Mouse (Mus musculus): ENCODE measurements around the gene Brd3os. TPM values are rescaled to one million over a fixed set of nuclear protein-coding genes. Genes with fewer than 3 reads are reported as not detected.

Gene Brd3os
- polyA plus RNA-seq, 1 experiment, result 10.6 TPM

GRCm38 (mm10) chr2:27432599-27432998 lies 9.5 kb upstream of the Brd3os start:
- no peak for DNase-seq
- WGBS, result 39% methylated on average over 2 of the region's 2 CpGs
- Histone ChIP-seq H3K4me1 (ENCODE audit: control insufficient read depth, insufficient read depth, low read length) (no peaks in the 10 kb centered on the region), H3K4me3 (replicated peaks; ENCODE audit: extremely low read depth, low read depth, low read length) (no peak overlapping the region)
- TF ChIP-seq POLR2A (IDR thresholded peaks at IDR 0.05; ENCODE audit: borderline replicate concordance, extremely low read depth, low read depth, low read length) (no peak), CTCF (IDR thresholded peaks at IDR 0.05; ENCODE audit: insufficient read depth, low read length) (no peak)

- Histone ChIP-seq H3K4me1 (ENCODE audit: control insufficient read depth, insufficient read depth, low read length) (0 out of 2 replicates have a peak, but pooled peaks cover 4% of the 10 kb centered on the region), H3K4me3 (replicated peaks; ENCODE audit: extremely low read depth, low read depth, low read length) (no peak overlapping the region)
- DNase-seq, result no peak
- WGBS, result 56% methylated on average over 1 of the region's 1 CpGs
- TF ChIP-seq POLR2A (IDR thresholded peaks at IDR 0.05; ENCODE audit: borderline replicate concordance, extremely low read depth, low read depth, low read length) (no peak), CTCF (IDR thresholded peaks at IDR 0.05; ENCODE audit: insufficient read depth, low read length) (no peak)
Observed at GRCm38 (mm10) chr2:27437876-27438275, 4.2 kb upstream of the Brd3os start.

- no peak overlapping the region for H3K4me3 ChIP-seq (replicated peaks; ENCODE audit: extremely low read depth, low read depth, low read length)
- H3K4me1 ChIP-seq (ENCODE audit: control insufficient read depth, insufficient read depth, low read length), result 0 out of 2 replicates have a peak, but pooled peaks cover 4% of the 10 kb centered on the region
- WGBS, result 17% methylated on average over 11 of the region's 11 CpGs
- DNase-seq, result no peak
- TF ChIP-seq POLR2A (IDR thresholded peaks at IDR 0.05; ENCODE audit: borderline replicate concordance, extremely low read depth, low read depth, low read length), result no peak
- no peak for TF ChIP-seq CTCF (IDR thresholded peaks at IDR 0.05; ENCODE audit: insufficient read depth, low read length)
Observed at GRCm38 (mm10) chr2:27438281-27438680, 3.8 kb upstream of the Brd3os start.

GRCm38 (mm10) chr2:27442708-27443449 lies 755 bp downstream of the Brd3os start:
- Histone ChIP-seq H3K4me1 (ENCODE audit: control insufficient read depth, insufficient read depth, low read length) (0 out of 2 replicates have a peak, but pooled peaks cover 4% of the 10 kb centered on the region), H3K4me3 (replicated peaks; ENCODE audit: extremely low read depth, low read depth, low read length) (peak overlapping the region; percentile 59)
- no peak for TF ChIP-seq POLR2A (IDR thresholded peaks at IDR 0.05; ENCODE audit: borderline replicate concordance, extremely low read depth, low read depth, low read length)
- TF ChIP-seq CTCF (IDR thresholded peaks at IDR 0.05; ENCODE audit: insufficient read depth, low read length), result no peak
- no peak for DNase-seq
- 34% methylated on average over 20 of the region's 20 CpGs for WGBS

- H3K4me3 ChIP-seq (replicated peaks; ENCODE audit: extremely low read depth, low read depth, low read length), result no peak overlapping the region
- 0 out of 2 replicates have a peak, but pooled peaks cover 4% of the 10 kb centered on the region for H3K4me1 ChIP-seq (ENCODE audit: control insufficient read depth, insufficient read depth, low read length)
- TF ChIP-seq POLR2A (IDR thresholded peaks at IDR 0.05; ENCODE audit: borderline replicate concordance, extremely low read depth, low read depth, low read length) (no peak), CTCF (IDR thresholded peaks at IDR 0.05; ENCODE audit: insufficient read depth, low read length) (no peak)
- no peak for DNase-seq
- 83% methylated on average over 5 of the region's 5 CpGs for WGBS
Observed at GRCm38 (mm10) chr2:27443450-27443708, 1.3 kb downstream of the Brd3os start.

GRCm38 (mm10) chr2:27445910-27446309 lies 3.8 kb downstream of the Brd3os start:
- H3K4me3 ChIP-seq (replicated peaks; ENCODE audit: extremely low read depth, low read depth, low read length), result no peak overlapping the region
- DNase-seq, result no peak
- TF ChIP-seq CTCF (IDR thresholded peaks at IDR 0.05; ENCODE audit: insufficient read depth, low read length) (no peak), POLR2A (IDR thresholded peaks at IDR 0.05; ENCODE audit: borderline replicate concordance, extremely low read depth, low read depth, low read length) (no peak)
- WGBS, result 93% methylated on average over 3 of the region's 3 CpGs
- 0 out of 2 replicates have a peak, but pooled peaks cover 4% of the 10 kb centered on the region for H3K4me1 ChIP-seq (ENCODE audit: control insufficient read depth, insufficient read depth, low read length)

GRCm38 (mm10) chr2:27446812-27447211 lies 4.7 kb downstream of the Brd3os start:
- Histone ChIP-seq H3K4me3 (replicated peaks; ENCODE audit: extremely low read depth, low read depth, low read length) (no peak overlapping the region), H3K4me1 (ENCODE audit: control insufficient read depth, insufficient read depth, low read length) (0 out of 2 replicates have a peak, but pooled peaks cover 4% of the 10 kb centered on the region)
- WGBS, result 84% methylated on average over 8 of the region's 8 CpGs
- TF ChIP-seq POLR2A (IDR thresholded peaks at IDR 0.05; ENCODE audit: borderline replicate concordance, extremely low read depth, low read depth, low read length) (no peak), CTCF (IDR thresholded peaks at IDR 0.05; ENCODE audit: insufficient read depth, low read length) (no peak)
- no peak for DNase-seq

- WGBS, result 89% methylated on average over 5 of the region's 5 CpGs
- Histone ChIP-seq H3K4me1 (ENCODE audit: control insufficient read depth, insufficient read depth, low read length) (0 out of 2 replicates have a peak, but pooled peaks cover 1% of the 10 kb centered on the region), H3K4me3 (replicated peaks; ENCODE audit: extremely low read depth, low read depth, low read length) (no peak overlapping the region)
- DNase-seq, result no peak
- TF ChIP-seq POLR2A (IDR thresholded peaks at IDR 0.05; ENCODE audit: borderline replicate concordance, extremely low read depth, low read depth, low read length) (no peak), CTCF (IDR thresholded peaks at IDR 0.05; ENCODE audit: insufficient read depth, low read length) (no peak)
Observed at GRCm38 (mm10) chr2:27447782-27448181, 5.7 kb downstream of the Brd3os start.

GRCm38 (mm10) chr2:27450226-27450625 lies 8.1 kb downstream of the Brd3os start:
- TF ChIP-seq CTCF (IDR thresholded peaks at IDR 0.05; ENCODE audit: insufficient read depth, low read length) (no peak), POLR2A (IDR thresholded peaks at IDR 0.05; ENCODE audit: borderline replicate concordance, extremely low read depth, low read depth, low read length) (no peak)
- 75% methylated on average over 14 of the region's 14 CpGs for WGBS
- no peak for DNase-seq
- Histone ChIP-seq H3K4me1 (ENCODE audit: control insufficient read depth, insufficient read depth, low read length) (no peaks in the 10 kb centered on the region), H3K4me3 (replicated peaks; ENCODE audit: extremely low read depth, low read depth, low read length) (no peak overlapping the region)

- no peak for DNase-seq
- WGBS, result 88% methylated on average over 7 of the region's 7 CpGs
- TF ChIP-seq POLR2A (IDR thresholded peaks at IDR 0.05; ENCODE audit: borderline replicate concordance, extremely low read depth, low read depth, low read length) (no peak), CTCF (IDR thresholded peaks at IDR 0.05; ENCODE audit: insufficient read depth, low read length) (no peak)
- Histone ChIP-seq H3K4me3 (replicated peaks; ENCODE audit: extremely low read depth, low read depth, low read length) (no peak overlapping the region), H3K4me1 (ENCODE audit: control insufficient read depth, insufficient read depth, low read length) (no peaks in the 10 kb centered on the region)
Observed at GRCm38 (mm10) chr2:27459735-27460134, 17.6 kb downstream of the Brd3os start.

Data from lung, adult 2 months (tissue).